Mouse (Mus musculus): ENCODE data around the gene Arhgap45. TPM values are rescaled to one million over a fixed set of nuclear protein-coding genes. Genes with fewer than 3 reads are reported as not detected.

Arhgap45 gene
- polyA plus RNA-seq, 1 experiment from 2014 or later = 11.3 TPM

DNA sequence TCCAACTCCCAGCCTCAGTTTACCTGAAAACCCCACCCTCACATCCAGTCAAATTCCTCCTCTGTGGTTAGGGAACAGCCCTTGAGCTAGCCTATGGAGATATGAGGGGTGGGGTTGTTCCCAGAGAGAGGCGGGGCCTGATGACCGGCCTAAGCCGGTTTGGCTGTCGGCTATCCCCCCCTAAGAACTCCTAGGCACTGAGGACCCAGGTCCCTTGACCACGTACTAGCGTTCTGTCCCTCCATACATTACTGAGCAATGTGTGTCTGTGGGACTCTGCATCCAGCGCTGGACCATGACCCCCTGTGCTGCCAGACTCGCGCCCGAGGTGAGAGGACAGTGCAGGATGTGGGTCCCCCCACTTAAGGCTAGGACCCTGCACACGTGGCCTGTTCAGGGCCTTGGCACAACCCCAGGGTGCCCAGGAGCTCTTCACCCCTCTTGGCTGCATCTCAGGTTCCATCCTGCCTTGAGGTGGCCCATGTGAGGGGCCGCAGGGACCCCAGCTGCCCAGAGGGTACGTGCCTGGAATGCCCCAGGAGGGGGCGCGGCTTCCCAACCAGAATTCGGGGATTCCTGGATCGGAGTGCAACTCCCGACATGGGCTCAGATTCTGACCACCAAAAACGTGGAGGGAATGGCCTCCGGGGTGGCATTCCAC lies 3.1 kb downstream of the Arhgap45 start:
- H3K27ac ChIP-seq (replicated peaks) = peak overlapping the region; percentile 91
- H3K9me3 ChIP-seq = no peaks in the 10 kb centered on the region
- H3K36me3 ChIP-seq (replicated peaks) = peaks cover 21% of the 10 kb centered on the region
- DNase-seq (ENCODE audit: low spot score) = peak; percentile 73
- peaks cover 38% of the 10 kb centered on the region for H3K4me1 ChIP-seq
- peaks cover 55% of the 10 kb centered on the region for H3K27me3 ChIP-seq (replicated peaks; ENCODE audit: low read depth, poor library complexity, severe bottlenecking)
- WGBS = 3% methylated on average over 20 of the region's 20 CpGs
- H3K4me3 ChIP-seq = peak overlapping the region; percentile 56

DNA sequence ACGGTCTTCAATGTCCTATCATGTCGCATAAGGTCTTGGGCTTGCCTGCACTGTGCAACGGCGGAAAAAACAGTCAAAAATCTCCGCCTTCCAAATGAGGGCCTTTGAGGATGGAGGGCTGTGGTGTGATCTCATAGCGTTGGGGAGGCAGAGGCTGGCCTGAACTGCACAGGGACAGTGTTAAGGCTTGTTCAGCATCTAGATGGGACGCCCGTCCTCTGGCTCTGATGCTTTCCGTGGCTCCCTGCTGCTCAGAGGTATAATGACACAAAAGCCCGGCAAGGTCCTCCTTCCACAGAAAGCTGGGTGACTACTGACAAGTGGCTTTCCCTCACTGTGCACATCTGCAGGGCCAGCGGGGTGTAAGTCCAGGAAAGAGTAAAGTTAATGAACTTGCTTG lies 3.7 kb downstream of the Arhgap45 start:
- 22% methylated on average over 11 of the region's 11 CpGs for WGBS
- Histone ChIP-seq H3K36me3 (replicated peaks) (peaks cover 21% of the 10 kb centered on the region), H3K4me1 (peaks cover 32% of the 10 kb centered on the region), H3K9me3 (no peaks in the 10 kb centered on the region), H3K27ac (replicated peaks) (peak overlapping the region; percentile 91), H3K27me3 (replicated peaks; ENCODE audit: low read depth, poor library complexity, severe bottlenecking) (peaks cover 49% of the 10 kb centered on the region), H3K4me3 (peak overlapping the region; percentile 56)
- no peak for DNase-seq (ENCODE audit: low spot score)

DNA sequence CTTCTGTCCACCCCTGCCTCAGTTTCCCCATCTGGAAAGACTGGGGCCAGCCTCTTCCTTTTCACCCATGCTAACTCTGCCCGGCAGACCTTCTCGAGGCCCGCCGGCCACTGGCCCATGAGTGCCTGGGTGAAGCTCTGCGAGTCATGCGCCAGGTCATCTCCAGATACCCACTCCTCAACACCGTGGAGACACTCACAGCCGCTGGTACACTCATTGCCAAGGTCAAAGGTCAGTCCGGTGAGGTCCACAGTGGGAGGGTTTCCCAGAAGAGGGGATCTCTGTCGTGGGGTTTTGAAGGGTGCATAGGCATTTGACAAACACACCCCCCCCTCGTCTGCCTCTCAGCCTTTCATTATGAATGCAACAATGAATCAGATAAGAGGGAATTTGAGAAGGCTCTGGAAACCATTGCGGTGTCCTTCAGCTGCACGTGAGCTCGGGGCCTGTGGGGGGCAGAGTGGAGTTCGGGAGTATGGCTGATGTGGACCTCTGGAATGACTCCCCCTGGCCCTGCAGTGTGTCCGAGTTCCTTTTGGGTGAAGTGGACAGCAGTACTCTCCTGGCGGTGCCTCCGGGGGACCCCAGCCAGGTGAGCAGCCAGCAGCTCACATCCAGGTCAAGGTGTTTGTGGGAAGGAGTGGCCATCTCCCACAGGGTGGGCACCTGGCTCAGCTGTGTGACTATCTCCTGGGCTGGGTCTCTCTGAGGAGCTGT lies 4.3 kb downstream of the Arhgap45 start:
- peaks cover 21% of the 10 kb centered on the region for H3K36me3 ChIP-seq (replicated peaks)
- peak overlapping the region; percentile 56 for H3K4me3 ChIP-seq
- no peaks in the 10 kb centered on the region for H3K9me3 ChIP-seq
- DNase-seq (ENCODE audit: low spot score) = no peak
- 82% methylated on average over 18 of the region's 18 CpGs for WGBS
- H3K27ac ChIP-seq (replicated peaks) = no peak overlapping the region; the same call in 1 of the 2 replicates
- peaks cover 36% of the 10 kb centered on the region for H3K4me1 ChIP-seq
- peaks cover 43% of the 10 kb centered on the region for H3K27me3 ChIP-seq (replicated peaks; ENCODE audit: low read depth, poor library complexity, severe bottlenecking)

DNA sequence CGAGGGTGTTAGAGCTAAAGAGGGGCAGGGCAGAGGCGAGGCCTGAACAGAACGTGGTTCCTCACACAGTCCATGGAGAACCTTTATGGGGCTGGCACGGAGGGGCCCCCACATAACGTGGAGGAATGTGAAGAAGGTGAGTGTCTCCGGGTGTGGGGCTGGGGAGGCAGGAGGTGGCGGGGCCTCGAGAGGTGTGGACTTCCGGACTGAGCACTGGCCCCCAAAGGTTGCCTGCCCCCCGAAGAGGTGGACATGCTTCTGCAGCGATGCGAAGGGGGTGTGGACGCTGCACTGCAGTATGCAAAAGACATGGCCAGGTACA lies 4.8 kb downstream of the Arhgap45 start:
- Histone ChIP-seq H3K27me3 (replicated peaks; ENCODE audit: low read depth, poor library complexity, severe bottlenecking) (peaks cover 38% of the 10 kb centered on the region), H3K36me3 (replicated peaks) (peaks cover 25% of the 10 kb centered on the region), H3K9me3 (no peaks in the 10 kb centered on the region), H3K4me3 (0 out of 2 replicates have a peak overlapping the region, but pooled peaks have one; percentile 3), H3K4me1 (peaks cover 41% of the 10 kb centered on the region), H3K27ac (replicated peaks) (no peak overlapping the region)
- DNase-seq (ENCODE audit: low spot score) = no peak
- WGBS = 91% methylated on average over 13 of the region's 13 CpGs

DNA sequence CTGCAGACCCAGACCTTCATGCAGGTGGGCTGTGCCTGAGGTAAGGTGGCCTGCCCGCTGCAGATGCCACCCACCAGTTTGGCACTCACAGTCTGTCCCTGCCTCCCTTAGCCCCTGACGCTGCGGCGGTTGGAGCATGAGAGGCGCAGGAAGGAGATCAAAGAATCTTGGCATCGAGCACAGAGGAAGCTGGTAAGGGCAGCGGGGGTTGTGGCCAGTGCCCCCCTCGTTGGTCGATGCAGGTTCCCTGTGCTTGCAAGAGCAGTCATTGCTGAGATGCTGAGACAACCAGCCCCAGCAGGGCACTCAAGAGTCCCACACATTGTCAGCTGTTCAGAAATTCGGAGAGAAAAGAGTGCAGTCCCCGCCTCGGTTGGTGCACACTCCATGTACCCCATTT lies 5.7 kb downstream of the Arhgap45 start:
- H3K4me3 ChIP-seq = no peak overlapping the region
- WGBS = 94% methylated on average over 12 of the region's 12 CpGs
- no peaks in the 10 kb centered on the region for H3K9me3 ChIP-seq
- no peak for DNase-seq (ENCODE audit: low spot score)
- peaks cover 39% of the 10 kb centered on the region for H3K4me1 ChIP-seq
- H3K27ac ChIP-seq (replicated peaks) = no peak overlapping the region
- H3K36me3 ChIP-seq (replicated peaks) = peaks cover 34% of the 10 kb centered on the region
- peaks cover 29% of the 10 kb centered on the region for H3K27me3 ChIP-seq (replicated peaks; ENCODE audit: low read depth, poor library complexity, severe bottlenecking)

DNA sequence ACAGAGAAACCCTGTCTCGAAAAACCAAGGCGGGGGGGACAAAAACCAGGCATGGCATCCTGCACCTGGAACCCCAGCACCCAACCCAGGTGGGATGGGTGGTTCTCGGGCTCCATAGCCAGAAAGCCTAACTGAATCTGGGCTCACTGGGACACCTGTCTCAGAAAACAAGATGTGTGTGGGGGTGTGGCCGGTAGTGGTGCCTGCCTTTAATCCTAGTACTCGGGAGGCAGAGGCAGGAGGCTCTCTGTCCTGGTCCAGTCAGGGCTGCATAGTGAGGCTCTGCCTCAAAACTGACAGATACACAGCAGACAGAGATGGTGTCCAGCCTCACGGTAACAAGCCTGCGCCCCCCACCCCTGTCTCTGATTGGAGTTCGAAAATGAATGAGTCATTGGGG lies 6.4 kb downstream of the Arhgap45 start:
- Histone ChIP-seq H3K9me3 (no peaks in the 10 kb centered on the region), H3K4me3 (0 out of 2 replicates have a peak overlapping the region, but pooled peaks have one; percentile 3), H3K4me1 (peaks cover 39% of the 10 kb centered on the region), H3K27me3 (replicated peaks; ENCODE audit: low read depth, poor library complexity, severe bottlenecking) (peaks cover 23% of the 10 kb centered on the region), H3K27ac (replicated peaks) (no peak overlapping the region), H3K36me3 (replicated peaks) (peaks cover 38% of the 10 kb centered on the region)
- no peak for DNase-seq (ENCODE audit: low spot score)
- WGBS = 95% methylated on average over 8 of the region's 8 CpGs

DNA sequence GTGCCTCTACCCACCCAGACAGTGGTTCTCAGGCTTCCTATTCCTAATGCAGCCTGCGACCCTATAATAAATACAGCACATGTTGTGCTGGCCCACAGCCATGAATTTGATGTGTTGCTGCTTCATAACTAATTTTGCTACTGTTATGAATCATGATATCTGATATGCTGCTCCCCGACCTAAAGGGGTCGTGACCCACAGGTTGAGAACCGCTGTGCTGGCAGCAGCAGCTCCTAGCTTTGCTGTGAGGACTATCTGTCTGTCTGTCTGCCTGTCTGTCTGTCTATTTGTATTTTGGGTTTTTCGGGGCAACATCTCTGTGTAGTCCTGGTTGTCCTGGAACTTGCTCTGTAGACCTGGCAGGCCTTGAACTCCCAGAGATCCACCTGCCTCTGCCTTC lies 7.3 kb downstream of the Arhgap45 start:
- Histone ChIP-seq H3K4me1 (peaks cover 35% of the 10 kb centered on the region), H3K27ac (replicated peaks) (no peak overlapping the region), H3K36me3 (replicated peaks) (peaks cover 46% of the 10 kb centered on the region), H3K9me3 (no peaks in the 10 kb centered on the region), H3K27me3 (replicated peaks; ENCODE audit: low read depth, poor library complexity, severe bottlenecking) (peaks cover 17% of the 10 kb centered on the region), H3K4me3 (no peak overlapping the region)
- WGBS = 87% methylated on average over 5 of the region's 5 CpGs
- DNase-seq (ENCODE audit: low spot score) = no peak

DNA sequence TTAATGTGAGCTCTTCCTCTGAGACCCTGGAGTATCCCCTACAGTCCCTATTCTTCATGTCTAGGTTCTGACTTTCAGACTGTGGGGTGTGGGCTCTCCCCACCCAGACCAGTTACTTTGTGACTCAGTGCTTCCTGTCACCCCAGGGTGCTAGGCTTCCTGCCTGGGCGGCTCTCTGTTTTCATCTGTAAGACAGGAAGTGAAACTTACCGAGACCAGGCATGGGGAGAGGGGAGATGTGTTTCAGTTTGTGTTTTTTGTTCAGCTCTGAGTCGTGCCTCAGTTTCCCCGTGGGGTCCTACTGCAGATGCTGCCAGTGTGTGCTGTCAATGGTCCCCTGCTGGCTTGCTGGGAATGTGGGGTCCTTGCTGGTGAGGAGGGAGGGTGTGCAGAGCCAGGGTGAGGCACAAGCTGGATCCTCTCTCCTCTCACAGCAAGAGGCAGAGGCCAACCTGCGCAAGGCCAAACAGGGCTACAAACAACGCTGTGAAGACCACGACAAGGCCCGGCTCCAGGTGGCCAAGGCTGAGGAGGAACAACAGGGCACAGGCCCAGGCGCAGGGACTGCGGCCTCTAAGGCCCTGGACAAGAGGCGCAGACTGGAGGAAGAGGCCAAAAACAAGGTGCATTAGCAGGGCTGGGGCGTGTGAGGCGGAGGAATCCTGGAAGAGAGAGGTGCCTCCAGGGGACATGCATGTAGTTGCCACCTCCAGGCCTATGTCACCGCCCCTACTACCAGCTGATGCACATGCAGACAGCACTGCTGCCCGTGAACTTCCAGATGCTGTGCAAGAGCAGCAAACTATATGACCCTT lies 8.0 kb downstream of the Arhgap45 start:
- no peaks in the 10 kb centered on the region for H3K9me3 ChIP-seq
- no peak overlapping the region for H3K4me3 ChIP-seq
- 82% methylated on average over 15 of the region's 15 CpGs for WGBS
- H3K4me1 ChIP-seq = peaks cover 29% of the 10 kb centered on the region
- peaks cover 10% of the 10 kb centered on the region for H3K27me3 ChIP-seq (replicated peaks; ENCODE audit: low read depth, poor library complexity, severe bottlenecking)
- 0 out of 2 replicates have a peak overlapping the region, but pooled peaks have one; percentile 52 for H3K27ac ChIP-seq (replicated peaks)
- DNase-seq (ENCODE audit: low spot score) = no peak
- H3K36me3 ChIP-seq (replicated peaks) = peaks cover 53% of the 10 kb centered on the region

DNA sequence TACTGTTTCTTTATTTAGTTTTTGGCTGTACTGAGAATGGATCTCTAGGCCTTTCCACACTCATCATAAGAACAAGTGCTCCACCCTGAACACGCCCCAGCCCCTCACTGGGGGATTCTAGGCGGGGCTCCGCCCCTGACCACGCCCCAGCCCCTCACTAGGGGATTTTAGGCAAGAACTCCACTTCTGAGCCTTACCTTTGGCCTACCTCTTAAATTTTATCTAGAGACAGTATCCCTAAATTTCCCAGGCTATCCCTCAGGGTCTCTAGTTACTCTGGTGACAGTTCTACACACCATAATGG lies 8.5 kb downstream of the Arhgap45 start:
- peaks cover 56% of the 10 kb centered on the region for H3K36me3 ChIP-seq (replicated peaks)
- H3K4me3 ChIP-seq = no peak overlapping the region
- H3K4me1 ChIP-seq = peaks cover 23% of the 10 kb centered on the region
- DNase-seq (ENCODE audit: low spot score) = no peak
- no peak overlapping the region for H3K27ac ChIP-seq (replicated peaks)
- H3K9me3 ChIP-seq = no peaks in the 10 kb centered on the region
- H3K27me3 ChIP-seq (replicated peaks; ENCODE audit: low read depth, poor library complexity, severe bottlenecking) = peaks cover 5% of the 10 kb centered on the region; the same call in 1 of the 2 replicates
- 57% methylated on average over 4 of the region's 4 CpGs for WGBS

DNA sequence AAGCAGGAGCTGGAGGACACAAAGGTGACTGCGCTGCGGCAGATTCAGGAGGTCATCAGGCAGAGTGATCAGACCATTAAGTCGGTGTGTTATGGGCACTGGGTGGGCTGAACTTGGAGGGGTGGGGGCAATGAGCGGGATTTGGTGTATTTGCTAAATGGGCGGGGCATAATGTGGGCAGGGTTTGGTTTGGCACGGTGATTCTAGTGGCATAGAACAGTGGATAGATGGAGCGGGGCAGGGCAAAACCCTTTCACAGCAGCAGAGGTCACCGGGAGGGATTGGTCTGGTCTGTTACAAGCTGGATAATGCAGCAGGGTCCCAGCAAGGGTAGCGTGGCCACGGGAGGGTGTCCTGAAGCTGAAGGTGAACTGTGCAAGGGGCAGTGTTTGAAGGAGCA lies 9.0 kb downstream of the Arhgap45 start:
- Histone ChIP-seq H3K9me3 (no peaks in the 10 kb centered on the region), H3K4me3 (no peak overlapping the region), H3K36me3 (replicated peaks) (peaks cover 56% of the 10 kb centered on the region), H3K27ac (replicated peaks) (no peak overlapping the region), H3K27me3 (replicated peaks; ENCODE audit: low read depth, poor library complexity, severe bottlenecking) (peaks cover 3% of the 10 kb centered on the region; the same call in 1 of the 2 replicates), H3K4me1 (peaks cover 18% of the 10 kb centered on the region)
- WGBS = 78% methylated on average over 10 of the region's 10 CpGs
- DNase-seq (ENCODE audit: low spot score) = no peak

DNA sequence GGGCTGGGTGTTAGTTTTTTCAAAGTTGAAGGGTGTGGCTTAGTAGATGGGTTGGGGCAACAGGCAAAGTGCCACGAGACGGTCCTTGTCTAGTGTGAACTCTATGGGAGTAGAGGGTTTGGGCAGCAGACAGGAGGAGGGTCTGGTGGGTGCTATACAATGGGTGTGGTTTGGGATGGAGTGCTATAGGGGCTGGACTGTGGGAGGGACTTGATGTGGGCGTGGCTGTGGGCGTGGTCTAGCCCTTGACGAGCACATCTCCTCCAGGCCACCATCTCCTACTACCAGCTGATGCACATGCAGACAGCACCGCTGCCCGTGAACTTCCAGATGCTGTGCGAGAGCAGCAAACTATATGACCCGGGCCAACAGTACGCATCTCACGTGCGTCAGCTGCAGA lies 9.4 kb downstream of the Arhgap45 start:
- no peak overlapping the region for H3K27ac ChIP-seq (replicated peaks)
- WGBS = 67% methylated on average over 12 of the region's 12 CpGs
- H3K36me3 ChIP-seq (replicated peaks) = peaks cover 60% of the 10 kb centered on the region
- no peak for DNase-seq (ENCODE audit: low spot score)
- peaks cover 14% of the 10 kb centered on the region; the same call in 1 of the 2 replicates for H3K4me1 ChIP-seq
- H3K4me3 ChIP-seq = no peak overlapping the region
- H3K27me3 ChIP-seq (replicated peaks; ENCODE audit: low read depth, poor library complexity, severe bottlenecking) = no peaks in the 10 kb centered on the region
- H3K9me3 ChIP-seq = no peaks in the 10 kb centered on the region

DNA sequence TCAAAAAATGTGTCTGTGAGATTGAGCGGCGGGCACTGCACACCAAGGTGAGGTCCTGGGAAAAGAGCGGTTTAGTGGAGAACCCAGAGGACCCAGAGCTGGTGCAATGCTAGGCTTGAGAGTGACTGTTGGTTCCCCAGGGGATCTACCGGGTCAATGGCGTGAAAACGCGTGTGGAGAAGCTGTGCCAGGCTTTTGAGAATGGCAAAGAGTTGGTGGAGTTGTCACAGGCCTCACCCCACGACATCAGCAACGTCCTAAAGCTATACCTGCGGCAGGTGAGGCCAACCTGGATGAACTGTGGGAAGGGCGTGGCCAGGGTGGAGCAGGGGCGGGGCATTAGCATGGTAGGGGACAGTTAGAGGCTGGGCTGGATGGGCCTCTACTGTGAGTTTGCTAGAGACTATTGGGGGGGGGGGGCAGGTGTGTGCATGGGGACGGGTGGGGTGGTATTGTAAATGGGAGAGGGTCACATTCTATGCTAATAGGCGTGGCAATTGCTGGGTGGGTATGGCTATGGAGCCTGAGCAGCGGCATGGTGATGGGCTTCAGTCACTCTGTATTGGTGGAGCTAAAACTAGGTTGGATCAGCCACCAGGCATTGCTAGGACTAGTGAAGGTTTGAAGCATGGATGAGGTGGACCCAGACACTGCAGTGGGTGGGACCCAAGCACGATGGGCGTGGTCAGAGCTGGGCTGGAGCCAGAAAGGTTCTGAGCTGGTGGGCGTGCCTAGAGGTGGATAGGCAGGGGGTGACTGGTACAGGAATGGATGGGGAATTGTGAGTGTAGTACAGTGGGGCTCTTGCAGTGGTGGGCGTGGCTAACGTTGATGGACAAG lies 11.4 kb downstream of the Arhgap45 start:
- WGBS = 78% methylated on average over 20 of the region's 20 CpGs
- no peak overlapping the region for H3K27ac ChIP-seq (replicated peaks)
- H3K36me3 ChIP-seq (replicated peaks) = peaks cover 51% of the 10 kb centered on the region
- H3K27me3 ChIP-seq (replicated peaks; ENCODE audit: low read depth, poor library complexity, severe bottlenecking) = no peaks in the 10 kb centered on the region
- H3K4me1 ChIP-seq = peaks cover 15% of the 10 kb centered on the region; the same call in 1 of the 2 replicates
- no peak for DNase-seq (ENCODE audit: low spot score)
- H3K9me3 ChIP-seq = no peaks in the 10 kb centered on the region
- no peak overlapping the region for H3K4me3 ChIP-seq

Measured in embryonic facial prominence, embryonic 10.5 days (tissue).